Mouse (Mus musculus): ENCODE data around the gene Tdpoz4. TPM values are rescaled to one million over a fixed set of nuclear protein-coding genes. Genes with fewer than 3 reads are reported as not detected.
"Not testable (repeated sequence)": the region's sequence is repeated elsewhere in the genome, so short reads cannot be mapped to it uniquely, and the experiment has no call there.

Gene Tdpoz4
- polyA plus RNA-seq (2014; fragmentation: Nextera tagmentation; extraction: Ambion mirVana) = not detected in 2 replicates

DNA sequence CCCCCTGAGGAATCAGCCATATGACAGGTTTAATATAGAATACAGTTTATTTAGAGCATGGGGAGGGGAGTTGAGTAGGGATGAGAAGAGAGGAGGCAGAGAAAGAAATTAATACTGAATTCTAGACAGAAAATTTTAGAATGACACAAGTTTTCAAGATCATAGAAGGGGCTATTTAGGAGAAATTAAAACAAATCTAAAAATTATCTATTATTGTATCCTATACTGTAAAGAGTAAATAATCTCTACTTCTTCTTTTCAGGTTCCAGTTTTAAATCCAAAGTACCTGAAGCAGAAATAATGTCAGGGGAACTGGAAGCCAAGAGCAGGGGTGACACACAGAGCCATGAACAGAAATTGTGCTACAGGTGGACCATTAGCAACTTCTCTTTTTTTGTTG, at the start of gene Tdpoz4:
Gene Tdpoz4 (plus strand): TSS at position 301 of the 400 bp plus-strand sequence.
- DNase-seq (ENCODE audit: low spot score); H3K36me3 ChIP-seq (ENCODE audit: control insufficient read depth, insufficient read depth, low read length); H3K9ac ChIP-seq (ENCODE audit: low read depth, low read length); H3K27ac ChIP-seq (replicated peaks; ENCODE audit: low read depth, low read length); H3K4me1 ChIP-seq (ENCODE audit: control insufficient read depth, insufficient read depth, low read length); H3K4me3 ChIP-seq (ENCODE audit: low read depth, low read length); H3K4me2 ChIP-seq (ENCODE audit: low read depth, low read length); H3K27me3 ChIP-seq (replicated peaks; ENCODE audit: control insufficient read depth, insufficient read depth, low read length); ATAC-seq (ENCODE audit: low read depth); H3K9me3 ChIP-seq (ENCODE audit: control insufficient read depth, low read length): not testable (repeated sequence)

DNA sequence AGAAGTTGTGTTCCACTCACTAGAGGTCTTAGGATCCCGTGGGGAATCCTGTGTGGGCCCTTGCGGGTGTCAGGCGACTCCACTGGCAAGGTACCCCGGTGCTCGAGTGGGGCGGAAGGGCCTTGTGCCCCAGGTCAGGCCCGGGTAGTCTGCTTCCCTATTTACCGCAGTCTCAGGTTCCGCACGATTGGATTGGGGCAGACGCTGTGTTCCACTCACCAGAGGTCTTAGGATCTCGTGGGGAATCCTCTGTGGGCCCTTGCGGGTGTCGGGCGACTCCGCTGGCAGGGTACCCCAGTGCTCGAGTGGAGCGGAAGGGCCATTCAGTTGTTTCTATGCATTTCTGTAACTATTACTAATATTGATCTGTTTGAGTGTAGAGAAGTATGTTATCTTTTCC, 42.2 kb upstream of the Tdpoz4 start:
- not testable (repeated sequence) for ATAC-seq (ENCODE audit: low read depth); H3K27ac ChIP-seq (replicated peaks; ENCODE audit: low read depth, low read length); H3K9me3 ChIP-seq (ENCODE audit: control insufficient read depth, low read length); DNase-seq (ENCODE audit: low spot score); H3K36me3 ChIP-seq (ENCODE audit: control insufficient read depth, insufficient read depth, low read length); H3K27me3 ChIP-seq (replicated peaks; ENCODE audit: control insufficient read depth, insufficient read depth, low read length); H3K4me1 ChIP-seq (ENCODE audit: control insufficient read depth, insufficient read depth, low read length); H3K4me3 ChIP-seq (ENCODE audit: low read depth, low read length); H3K9ac ChIP-seq (ENCODE audit: low read depth, low read length); H3K4me2 ChIP-seq (ENCODE audit: low read depth, low read length)
- 94% methylated on average over 18 of the region's 18 CpGs for WGBS

DNA sequence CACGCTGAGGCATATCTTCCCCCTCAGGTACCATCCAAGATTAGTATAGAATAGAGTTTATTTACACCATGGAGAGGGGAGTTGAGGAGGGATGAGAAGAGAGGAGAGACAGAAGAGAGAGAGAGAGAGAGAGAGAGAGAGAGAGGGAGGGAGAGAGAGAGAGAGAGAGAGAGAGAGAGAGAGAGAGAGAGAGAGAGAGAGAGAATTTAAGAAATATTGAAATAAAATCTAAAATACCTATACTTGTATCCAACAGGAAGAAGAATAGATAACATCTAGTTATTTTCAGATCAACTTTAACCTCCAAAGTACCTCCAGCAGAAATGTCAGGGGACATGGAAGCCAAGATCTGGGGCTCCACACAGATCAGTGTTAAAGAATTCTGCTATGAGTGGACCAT, 23.5 kb upstream of the Tdpoz4 start, which contains the start of gene Gm5773:
Gene Gm5773 (plus strand): TSS at position 301 of the 400 bp plus-strand sequence.
- not testable (repeated sequence) for H3K9ac ChIP-seq (ENCODE audit: low read depth, low read length); H3K27me3 ChIP-seq (replicated peaks; ENCODE audit: control insufficient read depth, insufficient read depth, low read length); H3K36me3 ChIP-seq (ENCODE audit: control insufficient read depth, insufficient read depth, low read length); H3K4me3 ChIP-seq (ENCODE audit: low read depth, low read length); H3K9me3 ChIP-seq (ENCODE audit: control insufficient read depth, low read length); ATAC-seq (ENCODE audit: low read depth); DNase-seq (ENCODE audit: low spot score); H3K4me2 ChIP-seq (ENCODE audit: low read depth, low read length); H3K4me1 ChIP-seq (ENCODE audit: control insufficient read depth, insufficient read depth, low read length); H3K27ac ChIP-seq (replicated peaks; ENCODE audit: low read depth, low read length)
- WGBS = 89% methylated on average over 1 of the region's 1 CpGs

DNA sequence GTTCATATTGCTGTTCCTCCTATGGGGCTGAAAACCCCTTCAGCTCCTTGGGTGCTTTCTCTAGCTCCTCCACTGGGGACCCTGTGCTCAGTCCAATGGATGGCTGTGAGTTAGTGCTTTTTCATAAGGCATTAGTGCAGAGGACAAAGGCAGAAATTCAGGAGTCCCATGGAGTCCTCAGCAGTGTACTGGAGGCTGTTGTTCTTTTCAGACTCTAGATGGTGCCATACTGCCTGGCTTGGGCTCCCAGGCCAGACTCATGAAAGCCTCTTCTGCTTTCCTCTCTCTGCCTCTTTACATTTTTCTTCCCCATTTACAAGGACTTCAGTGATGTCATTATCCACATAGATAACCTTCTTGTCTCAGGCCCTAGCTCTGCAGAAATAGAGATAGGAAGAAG, 17.1 kb downstream of the Tdpoz4 start:
- not testable (repeated sequence) for H3K36me3 ChIP-seq (ENCODE audit: control insufficient read depth, insufficient read depth, low read length); H3K4me1 ChIP-seq (ENCODE audit: control insufficient read depth, insufficient read depth, low read length); H3K4me2 ChIP-seq (ENCODE audit: low read depth, low read length); H3K27ac ChIP-seq (replicated peaks; ENCODE audit: low read depth, low read length); ATAC-seq (ENCODE audit: low read depth); DNase-seq (ENCODE audit: low spot score); H3K4me3 ChIP-seq (ENCODE audit: low read depth, low read length); H3K9ac ChIP-seq (ENCODE audit: low read depth, low read length); H3K9me3 ChIP-seq (ENCODE audit: control insufficient read depth, low read length); H3K27me3 ChIP-seq (replicated peaks; ENCODE audit: control insufficient read depth, insufficient read depth, low read length)

DNA sequence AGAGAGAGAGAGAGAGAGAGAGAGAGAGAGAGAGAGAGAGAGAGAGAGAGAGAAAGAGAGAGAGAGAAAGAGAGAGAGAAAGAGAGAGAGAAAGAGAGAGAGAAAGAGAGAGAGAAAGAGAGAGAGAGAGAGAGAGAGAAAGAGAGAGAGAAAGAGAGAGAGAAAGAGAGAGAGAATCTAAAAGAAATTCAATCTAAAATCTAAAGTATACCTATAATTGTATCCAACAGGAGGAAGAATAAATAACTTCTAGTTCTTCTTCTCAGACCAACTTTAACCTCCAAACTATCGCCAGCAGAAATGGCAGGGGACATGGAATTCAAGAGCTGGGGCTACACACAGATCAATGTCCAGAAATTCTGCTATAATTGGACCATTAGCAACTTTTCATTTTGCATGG, 29.5 kb downstream of the Tdpoz4 start, which contains the start of gene Tdpoz3:
Gene Tdpoz3 (plus strand): TSS at position 301 of the 400 bp plus-strand sequence.
- H3K36me3 ChIP-seq (ENCODE audit: control insufficient read depth, insufficient read depth, low read length); H3K4me1 ChIP-seq (ENCODE audit: control insufficient read depth, insufficient read depth, low read length); H3K4me3 ChIP-seq (ENCODE audit: low read depth, low read length); H3K9me3 ChIP-seq (ENCODE audit: control insufficient read depth, low read length); H3K9ac ChIP-seq (ENCODE audit: low read depth, low read length); H3K4me2 ChIP-seq (ENCODE audit: low read depth, low read length); ATAC-seq (ENCODE audit: low read depth); H3K27ac ChIP-seq (replicated peaks; ENCODE audit: low read depth, low read length); DNase-seq (ENCODE audit: low spot score); H3K27me3 ChIP-seq (replicated peaks; ENCODE audit: control insufficient read depth, insufficient read depth, low read length): not testable (repeated sequence)
- 64% methylated on average over 1 of the region's 1 CpGs for WGBS

Other genes with a start within 250 kb of the Tdpoz4 start
- gene S100a10, start 241.3 kb upstream of the Tdpoz4 start, polyA plus RNA-seq (2014; fragmentation: Nextera tagmentation; extraction: Ambion mirVana) = 687 and 752 TPM in 2 replicates
- not detected in 2 replicates for gene Tdpoz2, start 143.7 kb upstream of the Tdpoz4 start, polyA plus RNA-seq (2014; fragmentation: Nextera tagmentation; extraction: Ambion mirVana)
- gene Tdpoz1, start 120.1 kb upstream of the Tdpoz4 start, polyA plus RNA-seq (2014; fragmentation: Nextera tagmentation; extraction: Ambion mirVana) = not detected in 2 replicates
- not detected in 2 replicates for gene Gm37596, start 103.3 kb upstream of the Tdpoz4 start, polyA plus RNA-seq (2014; fragmentation: Nextera tagmentation; extraction: Ambion mirVana)
- not detected in 2 replicates for gene Gm5773, start 23.4 kb upstream of the Tdpoz4 start, polyA plus RNA-seq (2014; fragmentation: Nextera tagmentation; extraction: Ambion mirVana)
- gene Tdpoz3, start 29.6 kb downstream of the Tdpoz4 start, polyA plus RNA-seq (2014; fragmentation: Nextera tagmentation; extraction: Ambion mirVana) = not detected in 2 replicates
- gene Gm9117, start 147.1 kb downstream of the Tdpoz4 start, polyA plus RNA-seq (2014; fragmentation: Nextera tagmentation; extraction: Ambion mirVana) = not detected in 2 replicates
- gene Tdpoz5, start 164.9 kb downstream of the Tdpoz4 start, polyA plus RNA-seq (2014; fragmentation: Nextera tagmentation; extraction: Ambion mirVana) = not detected in 2 replicates

Measured in embryonic facial prominence, embryonic 14.5 days (tissue).